Mouse (Mus musculus) liver, adult 2 months (tissue): Measurements from ENCODE around the gene Ifnlr1.

Source experiments
- CTCF ChIP-seq: fragments of 200-500 bp; IDR thresholded peaks from 2 replicates; pipeline ENCODE4 v1.5.1; 2011; ENCODE audit warnings: low read depth, low read length, control low read depth
- POLR2A ChIP-seq: fragments of 200-500 bp; IDR thresholded peaks from 2 replicates; pipeline ENCODE4 v1.6.1; 2011; ENCODE audit warnings: low read length, control low read depth; ENCODE audit not compliant: insufficient read depth; ENCODE audit errors: extremely low read depth

GRCm38 (mm10) chr4:135738237-135738636 is 52.1 kb downstream of the Ifnlr1 start:
- TF ChIP-seq CTCF (no peak), POLR2A (no peak)
